Mouse (Mus musculus) forebrain, embryonic 12.5 days (tissue): ENCODE data around the gene Jade2. TPM values are rescaled to one million over a fixed set of nuclear protein-coding genes. Genes with fewer than 3 reads are reported as not detected.

Experiments
- ATAC-seq: fragments of 200-750 bp; cut with Nextera tagmentation; 2 replicates; pipeline ENCODE4 v1.8.0; 2017; ENCODE audit warnings: moderate TSS enrichment; ENCODE audit not compliant: low FRiP score
- H3K27ac ChIP-seq: fragments of 300-500 bp; sonication (generic); 2 replicates; pipeline ENCODE4 v1.5.1; 2016; ENCODE audit warnings: mild to moderate bottlenecking
- H3K27me3 ChIP-seq: fragments of 300-500 bp; sonication (generic); 2 replicates; pipeline ENCODE4 v1.6.1; 2016; ENCODE audit warnings: mild to moderate bottlenecking
- H3K36me3 ChIP-seq: fragments of 300-500 bp; sonication (generic); replicated peaks from 2 replicates; pipeline ENCODE4 v1.6.1; 2016; ENCODE audit warnings: mild to moderate bottlenecking
- H3K4me1 ChIP-seq: fragments of 300-500 bp; sonication (generic); 2 replicates; pipeline ENCODE4 v1.6.1; 2016
- H3K4me2 ChIP-seq: fragments of 300-500 bp; sonication (generic); 2 replicates; pipeline ENCODE4 v1.6.1; 2016; ENCODE audit warnings: mild to moderate bottlenecking, moderate library complexity
- H3K4me3 ChIP-seq: fragments of 300-500 bp; sonication (generic); replicated peaks from 2 replicates; pipeline ENCODE4 v1.5.1; 2016; ENCODE audit warnings: mild to moderate bottlenecking
- H3K9ac ChIP-seq: fragments of 300-500 bp; sonication (generic); 2 replicates; pipeline ENCODE4 v1.6.1; 2016; ENCODE audit warnings: mild to moderate bottlenecking
- H3K9me3 ChIP-seq: fragments of 300-500 bp; sonication (generic); 2 replicates; pipeline ENCODE4 v1.6.1; 2016
- WGBS: fragments of 180-500 bp; shearing (Covaris S2); methylation state at CpG from one replicate; pipeline ENCODE4 v1.1.7; 2016; 5-methylcytosine and 5-hydroxymethylcytosine counted together
- polyA plus RNA-seq: library from polyadenylated mRNA; unstranded; fragments of >200 nt; fragmentation: Nextera tagmentation; extraction: Ambion mirVana; gene quantifications from 2 replicates; pipeline ENCODE4 v1.2.1, GENCODE M21; 2016

The Jade2 gene
- polyA plus RNA-seq, 1 experiment from 2014 or later: 0.49 TPM

DNA sequence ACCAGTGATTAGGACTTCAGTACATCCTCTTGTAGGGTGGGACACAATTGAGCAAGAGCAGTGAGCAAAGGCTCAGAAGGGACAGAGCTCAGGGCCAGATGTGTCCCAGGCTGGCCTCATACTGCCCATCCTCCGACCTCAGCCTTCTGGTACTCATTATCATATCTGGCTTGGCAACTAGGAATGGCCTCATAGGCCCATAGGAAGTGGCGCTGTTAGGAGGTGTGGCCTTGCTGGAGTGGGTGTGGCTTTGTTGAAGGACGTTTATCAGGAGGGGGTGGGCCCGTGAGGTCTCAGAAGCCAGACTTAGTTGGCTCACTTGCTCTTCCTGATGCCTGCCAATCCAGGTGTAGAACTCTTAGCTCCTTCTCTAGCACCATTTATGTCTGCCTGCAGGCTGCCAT, 18.3 kb upstream of the Jade2 start:
- ATAC-seq: no peak
- Histone ChIP-seq H3K4me2 (no peak overlapping the region), H3K9ac (no peak overlapping the region), H3K9me3 (no peaks in the 10 kb centered on the region), H3K4me3 (no peak overlapping the region), H3K27me3 (no peaks in the 10 kb centered on the region), H3K4me1 (no peaks in the 10 kb centered on the region), H3K36me3 (no peaks in the 10 kb centered on the region), H3K27ac (no peak overlapping the region)
- 23% methylated on average over 4 of the region's 4 CpGs for WGBS

DNA sequence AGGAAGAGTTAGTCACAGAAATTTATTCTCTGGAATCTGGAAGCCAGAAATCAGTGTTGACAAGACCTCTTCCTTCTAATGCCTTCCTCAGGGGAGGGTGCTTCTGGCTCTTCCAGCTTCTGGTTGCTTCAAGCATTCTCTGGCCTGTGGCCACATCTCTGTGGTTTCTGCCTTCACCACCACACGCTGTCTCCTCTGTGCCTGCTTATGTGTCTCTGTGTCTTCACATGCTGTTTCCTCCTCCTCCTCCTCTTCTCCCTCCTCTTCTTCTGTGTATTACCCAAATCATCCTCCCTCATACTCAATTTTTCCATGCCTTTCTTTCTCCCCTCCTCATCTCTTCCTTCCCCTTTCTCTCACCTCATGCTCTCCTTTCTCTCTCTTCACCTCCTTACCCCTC, 17.6 kb upstream of the Jade2 start:
- 81% methylated on average over 1 of the region's 1 CpGs for WGBS

DNA sequence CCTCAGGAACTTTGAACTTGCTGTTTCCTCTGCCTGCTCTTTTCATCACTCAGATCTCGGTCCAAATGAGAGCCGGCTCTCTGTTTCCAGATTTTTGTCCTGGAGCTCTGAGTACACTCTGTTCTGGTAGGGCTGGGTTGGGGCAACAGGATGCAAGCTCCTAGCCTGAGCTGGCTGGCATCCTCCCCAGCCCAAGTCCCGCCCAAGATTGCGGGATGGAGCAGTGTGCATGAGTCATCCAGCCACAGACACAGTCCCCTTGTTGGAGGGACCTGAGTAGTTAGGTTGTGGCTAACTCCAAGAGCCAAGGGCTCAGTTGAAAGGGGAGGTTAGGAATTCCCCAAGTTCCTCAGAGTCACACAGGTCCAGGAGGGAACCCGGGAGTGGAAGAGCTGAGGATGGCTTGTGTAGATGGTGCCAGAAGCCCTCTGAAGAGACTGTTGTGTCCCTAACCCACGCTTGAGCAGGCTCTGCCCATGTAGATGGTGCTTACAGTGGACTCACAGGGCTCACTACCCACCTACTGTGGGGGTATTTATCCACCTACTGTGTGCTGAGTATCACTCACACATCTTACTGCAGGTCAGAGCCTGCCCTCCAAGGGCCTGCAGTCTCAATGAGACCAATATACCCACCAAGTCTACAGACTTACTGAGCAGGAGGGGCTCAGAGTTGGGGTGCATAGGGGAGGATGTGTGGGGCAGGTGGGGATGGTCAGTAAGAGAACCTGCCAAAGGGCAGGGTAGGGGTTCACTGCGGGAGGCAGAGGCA, 17.0 kb upstream of the Jade2 start:
- Histone ChIP-seq H3K27ac (no peak overlapping the region), H3K9ac (no peak overlapping the region), H3K4me2 (no peak overlapping the region), H3K27me3 (no peaks in the 10 kb centered on the region), H3K4me1 (no peaks in the 10 kb centered on the region), H3K36me3 (no peaks in the 10 kb centered on the region), H3K9me3 (no peaks in the 10 kb centered on the region), H3K4me3 (no peak overlapping the region)
- ATAC-seq: no peak
- 91% methylated on average over 7 of the region's 7 CpGs for WGBS

More for the DNA sequence above, 17.6 kb upstream of the Jade2 start:
- Histone ChIP-seq H3K27ac (no peak overlapping the region), H3K9me3 (no peaks in the 10 kb centered on the region), H3K36me3 (no peaks in the 10 kb centered on the region), H3K4me1 (no peaks in the 10 kb centered on the region), H3K4me2 (no peak overlapping the region), H3K9ac (no peak overlapping the region), H3K4me3 (no peak overlapping the region), H3K27me3 (no peaks in the 10 kb centered on the region)
- ATAC-seq: no peak

DNA sequence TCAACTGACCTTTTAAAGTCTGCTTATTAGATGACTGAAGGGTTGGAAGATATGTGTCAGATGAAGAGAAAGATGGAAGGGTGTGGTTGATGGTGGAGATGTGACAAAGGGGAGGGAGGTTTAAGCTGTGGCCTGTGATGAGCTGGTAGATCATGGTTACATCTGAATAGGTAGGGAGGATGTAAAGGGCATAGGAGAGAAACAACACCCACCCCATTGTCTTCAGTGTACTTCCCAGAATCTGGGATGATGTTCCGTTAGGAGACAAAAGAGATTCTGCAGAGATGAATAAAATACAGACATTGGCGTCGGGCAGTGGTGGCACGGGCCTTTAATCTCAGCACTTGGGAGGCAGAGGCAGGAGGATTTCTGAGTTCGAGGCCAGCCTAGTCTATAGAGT, 15.7 kb upstream of the Jade2 start:
- no peak overlapping the region for H3K4me2 ChIP-seq

DNA sequence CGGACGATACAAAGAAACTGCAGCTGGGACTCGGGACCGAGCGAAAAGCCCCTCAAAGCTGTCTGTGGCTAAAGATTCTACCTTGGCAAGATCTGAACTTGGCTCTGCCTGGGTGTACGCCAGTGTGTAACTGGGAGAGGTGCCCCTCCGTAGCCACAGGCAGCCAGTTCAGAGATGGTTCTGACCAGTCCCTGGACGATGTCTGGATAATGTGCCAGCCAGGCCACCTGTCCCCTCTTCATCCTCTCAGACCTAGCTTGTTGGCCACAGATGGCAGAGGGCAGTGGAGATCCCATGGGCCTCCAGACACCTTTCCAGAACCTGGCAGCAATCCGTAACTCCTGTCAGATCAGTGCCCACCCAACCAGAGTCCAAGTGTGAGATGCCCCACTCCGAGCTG, 9.8 kb upstream of the Jade2 start:
- Histone ChIP-seq H3K4me2 (no peak overlapping the region), H3K9ac (no peak overlapping the region), H3K36me3 (no peaks in the 10 kb centered on the region), H3K9me3 (no peaks in the 10 kb centered on the region), H3K4me3 (no peak overlapping the region), H3K4me1 (no peaks in the 10 kb centered on the region), H3K27ac (no peak overlapping the region), H3K27me3 (no peaks in the 10 kb centered on the region)
- 88% methylated on average over 10 of the region's 10 CpGs for WGBS
- ATAC-seq: no peak

More for the DNA sequence above, 15.7 kb upstream of the Jade2 start:
- H3K36me3 ChIP-seq: no peaks in the 10 kb centered on the region
- ATAC-seq: no peak
- H3K9me3 ChIP-seq: no peaks in the 10 kb centered on the region
- H3K27me3 ChIP-seq: no peaks in the 10 kb centered on the region
- no peaks in the 10 kb centered on the region for H3K4me1 ChIP-seq
- no peak overlapping the region for H3K9ac ChIP-seq
- H3K27ac ChIP-seq: no peak overlapping the region
- no peak overlapping the region for H3K4me3 ChIP-seq
- 88% methylated on average over 5 of the region's 5 CpGs for WGBS

DNA sequence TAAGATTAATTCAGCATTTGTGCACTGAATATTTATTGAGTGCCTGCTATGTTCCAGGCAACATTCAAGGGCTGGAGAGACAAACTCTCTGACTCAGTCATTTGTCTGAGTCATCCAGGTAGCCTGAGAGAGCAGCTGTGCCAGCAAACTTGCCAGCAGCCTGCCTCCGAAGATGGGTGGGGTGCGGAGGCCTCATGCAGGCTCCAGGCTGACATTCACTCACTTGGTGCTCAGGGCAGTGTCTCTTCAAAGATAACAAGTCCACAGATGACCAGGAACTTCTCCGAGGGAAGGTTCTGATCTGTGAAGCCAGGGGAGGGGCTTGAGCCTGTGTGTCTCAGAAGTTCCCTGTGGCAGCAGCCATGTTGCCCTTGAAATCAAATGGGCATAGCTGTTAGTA, 8.6 kb upstream of the Jade2 start:
- ATAC-seq: no peak

DNA sequence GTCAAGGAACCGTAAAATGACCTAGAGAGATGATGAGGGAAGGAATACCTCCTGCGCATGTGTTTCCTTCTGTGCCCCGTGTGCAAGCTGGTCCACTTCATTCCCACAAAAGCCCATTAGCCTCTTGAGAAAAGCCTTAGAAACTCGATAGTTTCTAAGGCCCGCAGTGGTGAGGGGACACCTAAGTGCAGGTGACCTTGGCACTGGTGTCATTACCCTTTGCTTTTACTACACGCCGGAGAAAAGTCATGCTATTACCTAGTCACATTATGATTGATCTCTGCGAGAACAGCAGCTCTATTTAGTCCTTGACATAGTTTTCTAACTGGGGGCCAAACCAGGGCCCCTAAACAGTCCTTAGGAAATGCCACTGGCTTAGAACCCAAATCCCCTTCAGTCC, 3.2 kb upstream of the Jade2 start:
- H3K4me3 ChIP-seq: no peak overlapping the region
- H3K9ac ChIP-seq: no peak overlapping the region
- H3K4me1 ChIP-seq: peaks cover 29% of the 10 kb centered on the region
- WGBS: 85% methylated on average over 8 of the region's 8 CpGs
- no peak for ATAC-seq
- H3K4me2 ChIP-seq: no peak overlapping the region
- H3K27ac ChIP-seq: no peak overlapping the region
- H3K27me3 ChIP-seq: peaks cover 47% of the 10 kb centered on the region
- no peaks in the 10 kb centered on the region for H3K9me3 ChIP-seq
- H3K36me3 ChIP-seq: no peaks in the 10 kb centered on the region

More for the DNA sequence above, 8.6 kb upstream of the Jade2 start:
- H3K4me1 ChIP-seq: no peaks in the 10 kb centered on the region
- no peak overlapping the region for H3K27ac ChIP-seq
- no peaks in the 10 kb centered on the region for H3K36me3 ChIP-seq
- H3K9me3 ChIP-seq: no peaks in the 10 kb centered on the region
- no peak overlapping the region for H3K4me2 ChIP-seq
- H3K27me3 ChIP-seq: no peaks in the 10 kb centered on the region
- 79% methylated on average over 3 of the region's 3 CpGs for WGBS
- no peak overlapping the region for H3K4me3 ChIP-seq
- H3K9ac ChIP-seq: no peak overlapping the region

DNA sequence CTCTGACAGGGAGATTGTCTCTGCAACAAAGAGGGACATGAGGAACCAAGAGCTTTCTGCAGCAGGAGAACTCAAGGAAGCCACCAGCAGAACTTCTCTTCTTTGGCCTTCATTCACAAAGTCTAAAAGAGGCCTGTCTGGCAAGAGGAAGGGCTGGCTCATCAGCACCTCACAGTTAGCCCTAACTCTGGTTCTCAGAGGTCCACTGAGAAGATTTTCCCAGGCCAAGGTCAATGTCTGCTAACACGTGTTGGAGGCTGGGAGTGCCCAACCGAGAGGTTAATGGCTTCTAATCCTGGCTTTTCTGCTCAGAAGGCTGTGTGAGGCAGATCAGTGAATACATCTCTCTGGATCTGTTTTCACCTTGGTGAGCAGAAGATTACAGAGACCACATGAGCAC, 2.1 kb upstream of the Jade2 start:
- H3K27me3 ChIP-seq: peaks cover 47% of the 10 kb centered on the region
- H3K36me3 ChIP-seq: no peaks in the 10 kb centered on the region
- no peak overlapping the region for H3K4me2 ChIP-seq
- peaks cover 36% of the 10 kb centered on the region for H3K4me1 ChIP-seq
- no peak for ATAC-seq
- no peak overlapping the region for H3K27ac ChIP-seq
- H3K9me3 ChIP-seq: no peaks in the 10 kb centered on the region
- H3K9ac ChIP-seq: no peak overlapping the region
- 21% methylated on average over 2 of the region's 2 CpGs for WGBS
- no peak overlapping the region for H3K4me3 ChIP-seq

DNA sequence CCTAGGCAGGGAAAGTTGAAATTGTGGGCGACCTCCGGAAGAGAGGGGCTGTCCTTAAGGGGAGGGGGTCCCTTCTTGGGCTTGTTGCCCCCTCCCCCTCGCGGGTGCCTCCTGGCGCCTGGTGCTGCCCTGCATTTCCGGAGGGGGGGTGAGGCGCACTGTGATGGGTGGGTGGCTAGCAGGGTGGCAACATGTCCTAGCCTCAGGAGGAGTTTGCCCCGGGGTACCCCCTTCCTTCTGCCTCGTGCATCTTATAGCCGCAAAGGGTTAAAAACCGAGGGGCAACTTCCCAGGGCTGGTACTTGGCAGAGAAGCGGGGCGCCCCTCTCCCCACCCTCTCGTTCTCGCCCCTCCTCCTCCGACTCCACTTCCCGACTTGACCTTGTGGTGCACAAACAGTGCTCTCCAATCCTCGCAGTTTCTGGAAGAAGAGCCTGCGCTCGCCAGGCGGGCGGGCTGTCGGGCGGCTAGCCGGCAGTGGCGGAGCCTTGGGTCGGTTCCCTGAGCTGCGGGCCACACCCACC, 1.1 kb upstream of the Jade2 start:
- Histone ChIP-seq H3K27ac (peak overlapping the region; percentile 53; the same call in 1 of the 2 replicates), H3K4me1 (peaks cover 39% of the 10 kb centered on the region), H3K4me3 (peak overlapping the region; percentile 61), H3K36me3 (no peaks in the 10 kb centered on the region), H3K27me3 (peaks cover 47% of the 10 kb centered on the region), H3K9ac (peak overlapping the region; percentile 69), H3K4me2 (peak overlapping the region; percentile 99), H3K9me3 (no peaks in the 10 kb centered on the region)
- peak; percentile 27 for ATAC-seq
- WGBS: 0% methylated on average over 28 of the region's 28 CpGs

DNA sequence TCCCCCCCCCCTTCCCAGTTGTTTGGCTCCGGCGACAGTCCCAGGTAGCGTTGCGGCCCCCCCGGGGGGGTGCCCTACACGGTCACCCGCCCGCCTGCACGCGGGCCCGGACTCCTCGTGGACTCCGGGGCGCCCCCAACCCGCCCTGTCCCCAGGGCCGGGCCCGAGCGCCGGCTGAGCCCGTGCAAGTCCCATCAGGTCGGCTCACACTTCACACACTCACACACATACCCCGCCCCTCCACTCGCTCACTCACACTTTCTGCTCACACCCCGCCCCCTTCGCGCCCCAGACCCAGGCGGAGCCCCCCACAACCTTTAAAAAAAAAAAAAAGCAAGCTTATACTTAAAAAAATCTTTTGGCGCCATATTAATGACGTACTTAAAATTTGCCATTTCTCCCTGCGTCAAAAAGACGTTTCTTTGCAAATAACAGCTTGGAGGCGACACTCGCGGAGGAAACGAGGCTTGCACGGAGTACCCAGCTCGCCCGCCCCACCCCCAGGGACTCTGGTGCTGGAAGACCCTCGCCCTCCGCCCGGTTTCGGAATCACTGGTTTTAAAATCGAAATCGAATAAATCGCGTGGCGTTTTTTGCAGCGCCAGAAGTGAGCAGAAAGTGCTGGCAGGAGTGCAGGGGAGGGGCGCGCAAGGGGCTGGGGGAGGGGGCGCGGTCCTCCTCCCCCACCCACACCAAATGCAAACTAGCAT, 520 bp upstream of the Jade2 start:
- Histone ChIP-seq H3K4me2 (peak overlapping the region; percentile 99), H3K36me3 (no peaks in the 10 kb centered on the region), H3K27me3 (peaks cover 47% of the 10 kb centered on the region), H3K9me3 (no peaks in the 10 kb centered on the region), H3K4me1 (peaks cover 42% of the 10 kb centered on the region), H3K27ac (peak overlapping the region; percentile 53; the same call in 1 of the 2 replicates), H3K9ac (peak overlapping the region; percentile 69), H3K4me3 (peak overlapping the region; percentile 61)
- under 1% methylated on average over 52 of the region's 52 CpGs for WGBS
- ATAC-seq: peak; percentile 50; the same call in 1 of the 2 replicates

DNA sequence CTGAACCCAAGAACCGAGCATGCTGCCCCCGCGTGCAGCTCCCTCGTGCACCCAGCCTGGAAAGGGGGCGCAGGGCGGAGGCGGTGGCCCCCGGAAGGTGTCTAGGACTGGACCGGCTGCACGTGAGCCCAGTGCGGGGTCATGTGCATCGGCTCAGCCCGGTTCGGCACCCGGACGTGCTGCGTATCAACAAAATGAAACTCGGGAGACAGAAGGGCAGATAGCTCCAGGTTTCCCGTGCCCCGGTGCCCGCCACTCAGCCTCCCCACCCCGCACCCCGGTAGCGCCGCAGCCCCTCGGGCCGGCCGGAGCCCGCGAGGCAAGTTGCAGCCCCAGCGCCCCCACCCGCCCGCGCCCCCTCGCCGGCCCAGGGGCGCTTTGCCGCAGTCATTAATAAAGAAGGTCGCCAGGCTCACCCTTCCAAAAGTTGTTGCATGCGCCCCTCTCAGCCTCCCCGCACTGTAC, 805 bp downstream of the Jade2 start:
- Histone ChIP-seq H3K9ac (peak overlapping the region; percentile 69), H3K36me3 (no peaks in the 10 kb centered on the region), H3K27ac (no peak overlapping the region), H3K4me3 (peak overlapping the region; percentile 61), H3K4me1 (peaks cover 49% of the 10 kb centered on the region), H3K4me2 (peak overlapping the region; percentile 99), H3K27me3 (peaks cover 47% of the 10 kb centered on the region), H3K9me3 (no peaks in the 10 kb centered on the region)
- peak; percentile 4; the same call in 1 of the 2 replicates for ATAC-seq
- WGBS: under 1% methylated on average over 25 of the region's 41 CpGs

DNA sequence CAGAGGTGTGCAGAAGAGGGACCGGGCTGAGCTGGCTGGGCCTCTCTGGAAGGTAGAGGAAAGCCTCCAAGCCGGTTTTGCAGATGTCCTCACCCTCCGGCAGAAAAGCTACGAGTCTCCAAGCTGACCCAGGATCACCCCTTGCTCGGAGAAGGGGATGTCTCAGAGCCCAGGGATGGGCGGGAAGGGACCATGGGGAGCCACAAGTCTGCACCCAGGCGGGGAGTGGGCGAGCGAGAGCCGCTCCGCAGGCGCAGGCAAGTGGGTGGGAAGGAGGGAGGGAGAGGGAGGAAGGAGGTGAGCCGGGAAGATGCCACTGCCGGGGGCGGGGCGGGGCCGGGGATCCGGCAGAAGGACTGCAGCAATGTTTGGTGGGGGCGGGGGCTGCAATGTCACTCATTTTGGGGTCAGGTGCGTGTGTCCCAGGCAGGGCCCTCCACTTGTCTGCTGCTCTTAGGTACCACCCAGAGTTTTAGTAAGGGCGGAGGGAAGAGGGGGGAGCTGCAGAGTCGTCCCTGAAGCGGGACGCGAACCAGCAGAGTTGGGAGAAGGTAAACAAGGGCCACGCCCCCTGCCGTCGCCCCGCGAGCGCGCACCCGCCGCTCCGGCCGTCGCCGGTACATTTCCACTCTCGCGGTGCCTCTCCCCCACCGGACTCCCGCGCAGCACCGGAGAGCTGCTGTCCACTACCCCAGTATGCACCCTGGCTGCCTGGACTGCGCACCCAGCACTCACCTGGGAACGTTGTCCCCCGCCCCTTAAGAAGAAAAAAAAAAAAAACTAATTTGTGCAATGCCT, 1.4 kb downstream of the Jade2 start:
- peaks cover 47% of the 10 kb centered on the region for H3K27me3 ChIP-seq

More for the DNA sequence above, 1.4 kb downstream of the Jade2 start:
- Histone ChIP-seq H3K36me3 (no peaks in the 10 kb centered on the region), H3K9ac (peak overlapping the region; percentile 69), H3K4me3 (peak overlapping the region; percentile 61), H3K4me2 (peak overlapping the region; percentile 99), H3K27ac (peak overlapping the region; percentile 56; the same call in 1 of the 2 replicates), H3K4me1 (peaks cover 49% of the 10 kb centered on the region), H3K9me3 (no peaks in the 10 kb centered on the region)
- WGBS: 0% methylated on average over 45 of the region's 47 CpGs
- ATAC-seq: peak; percentile 62
